Mouse (Mus musculus) CH12.LX (cell line): ENCODE data around the gene Olfr49. TPM values are rescaled to one million over a fixed set of nuclear protein-coding genes. Genes with fewer than 3 reads are reported as not detected.
A peak's percentile ranks its signal among the peaks of the same experiment; 100 is the strongest.
"Not testable (repeated sequence)": the region's sequence is repeated elsewhere in the genome, so short reads cannot be mapped to it uniquely, and the experiment has no call there.

ENCODE experiments used
- DNase-seq: peaks from one replicate; pipeline ENCODE4 v3.0.0-alpha.2; 2013; ENCODE audit errors: extremely low read depth
- H3K27ac ChIP-seq: 2 replicates; pipeline ENCODE4 v1.5.1; 2012; ENCODE audit warnings: low read depth, mild to moderate bottlenecking, control low read depth, moderate library complexity; ENCODE audit not compliant: insufficient read depth
- H3K27me3 ChIP-seq: replicated peaks from 2 replicates; pipeline ENCODE3; 2012; ENCODE audit warnings: inconsistent platforms
- H3K36me3 ChIP-seq, 2 experiments: replicated peaks in 1 of 2; 2 replicates each; pipeline versions ENCODE3 to v1.6.1; 2012; ENCODE audit warnings: inconsistent platforms in 1 of 2, low read length in 1 of 2, mild to moderate bottlenecking in 1 of 2, mixed read lengths in 1 of 2, moderate library complexity in 1 of 2; ENCODE audit not compliant: control insufficient read depth in 1 of 2, insufficient read depth in 1 of 2
- H3K4me1 ChIP-seq, 2 experiments: 2 replicates each; pipeline ENCODE4 v1.6.1; 2012; ENCODE audit warnings: inconsistent platforms in 1 of 2, moderate library complexity in 1 of 2; ENCODE audit not compliant: insufficient read depth in 2 of 2, control insufficient read depth in 1 of 2
- H3K4me2 ChIP-seq: 2 replicates; pipeline ENCODE4 v1.6.1; 2012; ENCODE audit warnings: low read depth, mild to moderate bottlenecking, control low read depth; ENCODE audit not compliant: poor library complexity, insufficient read depth, severe bottlenecking
- H3K4me3 ChIP-seq, 3 experiments: fragments of 150-350 bp in 1 of 3; sonication (generic) in 1 of 3; replicated peaks in 1 of 3; 2 replicates each; pipeline versions ENCODE3 to v1.5.1; 2011 to 2012; ENCODE audit warnings: low read depth in 2 of 3, low read length in 2 of 3, mild to moderate bottlenecking in 2 of 3, moderate library complexity in 2 of 3, control low read depth in 1 of 3, improper control_type of control experiment in 1 of 3, inconsistent platforms in 1 of 3, mixed read lengths in 1 of 3; ENCODE audit not compliant: poor library complexity in 1 of 3
- H3K79me2 ChIP-seq: replicated peaks from 2 replicates; pipeline ENCODE4 v1.6.1; 2012; ENCODE audit warnings: mild to moderate bottlenecking, moderate library complexity; ENCODE audit not compliant: control insufficient read depth, poor library complexity, insufficient read depth, severe bottlenecking; ENCODE audit errors: extremely low read depth
- H3K9ac ChIP-seq: 2 replicates; pipeline ENCODE4 v1.6.1; 2012; ENCODE audit warnings: low read depth, mild to moderate bottlenecking, control low read depth, moderate library complexity; ENCODE audit not compliant: insufficient read depth
- H3K9me3 ChIP-seq: replicated peaks from 2 replicates; pipeline ENCODE3; 2012; ENCODE audit warnings: low read length, inconsistent platforms, mixed read lengths
- CHD1 ChIP-seq: IDR thresholded peaks from 2 replicates; pipeline ENCODE4 v1.6.1; 2012; ENCODE audit warnings: low read depth, low read length, improper control_type of control experiment, inconsistent platforms
- CHD2 ChIP-seq: IDR thresholded peaks from 2 replicates; pipeline ENCODE4 v1.6.1; 2011; ENCODE audit warnings: low read length, improper control_type of control experiment
- EP300 ChIP-seq: IDR thresholded peaks from 2 replicates; pipeline ENCODE4 v1.6.1; 2011; ENCODE audit warnings: low read length, improper control_type of control experiment
- ETS1 ChIP-seq: conservative IDR thresholded peaks from 2 replicates; pipeline ENCODE4 v1.6.1; 2012; ENCODE audit warnings: low read depth, mild to moderate bottlenecking, inconsistent platforms, low read length, improper control_type of control experiment, moderate library complexity
- GABPA ChIP-seq: IDR thresholded peaks from 2 replicates; pipeline ENCODE4 v1.6.1; 2012; ENCODE audit warnings: low read depth, low read length, improper control_type of control experiment, inconsistent platforms; ENCODE audit not compliant: insufficient replicate concordance
- HCFC1 ChIP-seq: IDR thresholded peaks from 2 replicates; pipeline ENCODE4 v1.6.1; 2012; ENCODE audit warnings: low read depth, mild to moderate bottlenecking, inconsistent platforms, low read length, improper control_type of control experiment
- IRF4 ChIP-seq: IDR thresholded peaks from 2 replicates; pipeline ENCODE4 v1.6.1; 2014; ENCODE audit warnings: low read depth, mild to moderate bottlenecking, inconsistent platforms, low read length, improper control_type of control experiment
- JUN ChIP-seq: IDR thresholded peaks from 2 replicates; pipeline ENCODE4 v1.6.1; 2011; ENCODE audit warnings: low read depth, mild to moderate bottlenecking, low read length, improper control_type of control experiment, moderate library complexity; ENCODE audit not compliant: insufficient read depth
- JUND ChIP-seq: conservative IDR thresholded peaks from 2 replicates; pipeline ENCODE4 v1.6.1; 2011; ENCODE audit warnings: low read depth, low read length, improper control_type of control experiment
- MAX ChIP-seq: IDR thresholded peaks from 2 replicates; pipeline ENCODE4 v1.6.1; 2011; ENCODE audit warnings: low read length, improper control_type of control experiment
- MAZ ChIP-seq: IDR thresholded peaks from 2 replicates; pipeline ENCODE4 v1.6.1; 2012; ENCODE audit warnings: low read depth, mild to moderate bottlenecking, inconsistent platforms, low read length, improper control_type of control experiment, moderate library complexity
- MEF2A ChIP-seq: IDR thresholded peaks from 2 replicates; pipeline ENCODE4 v1.6.1; 2014; ENCODE audit warnings: low read depth, mild to moderate bottlenecking, inconsistent platforms, low read length, improper control_type of control experiment, borderline replicate concordance
- MXI1 ChIP-seq: IDR thresholded peaks from 2 replicates; pipeline ENCODE4 v1.6.1; 2011; ENCODE audit warnings: mild to moderate bottlenecking, low read depth, low read length, improper control_type of control experiment
- MYC ChIP-seq: IDR thresholded peaks from 2 replicates; pipeline ENCODE4 v1.6.1; 2011; ENCODE audit warnings: low read depth, mild to moderate bottlenecking, improper control_type of control experiment, low read length
- POLR2A ChIP-seq: IDR thresholded peaks from 2 replicates; pipeline ENCODE4 v1.6.1; 2011; ENCODE audit warnings: low read depth, mild to moderate bottlenecking, improper control_type of control experiment, low read length
- SIN3A ChIP-seq: IDR thresholded peaks from 2 replicates; pipeline ENCODE4 v1.6.1; 2012; ENCODE audit warnings: low read length, improper control_type of control experiment, inconsistent platforms
- TCF12 ChIP-seq: IDR thresholded peaks from 2 replicates; pipeline ENCODE4 v1.6.1; 2014; ENCODE audit warnings: low read depth, mild to moderate bottlenecking, inconsistent platforms, low read length, improper control_type of control experiment
- UBTF ChIP-seq: IDR thresholded peaks from 2 replicates; pipeline ENCODE4 v1.6.1; 2012; ENCODE audit warnings: low read depth, mild to moderate bottlenecking, inconsistent platforms, low read length, improper control_type of control experiment, moderate library complexity
- USF1 ChIP-seq: IDR thresholded peaks from 2 replicates; pipeline ENCODE4 v1.6.1; 2014; ENCODE audit warnings: low read depth, mild to moderate bottlenecking, inconsistent platforms, low read length, improper control_type of control experiment
- ZC3H11A ChIP-seq: IDR thresholded peaks from 2 replicates; pipeline ENCODE4 v1.6.1; 2012; ENCODE audit warnings: low read depth, mild to moderate bottlenecking, inconsistent platforms, low read length, improper control_type of control experiment
- ZKSCAN1 ChIP-seq: IDR thresholded peaks from 2 replicates; pipeline ENCODE4 v1.6.1; 2012; ENCODE audit warnings: low read depth, inconsistent platforms, low read length, improper control_type of control experiment, borderline replicate concordance
- ZNF384 ChIP-seq: IDR thresholded peaks from 2 replicates; pipeline ENCODE4 v1.6.1; 2012; ENCODE audit warnings: low read depth, low read length, improper control_type of control experiment, inconsistent platforms
- dilution Hi-C: fragments of 300-500 bp; cut with MboI; formaldehyde crosslinking; loops from 2 replicates; pipeline ENCODE4 v1.14.3; 2020; ENCODE audit warnings: low sequenced_read_pairs; ENCODE audit not compliant: extremely low pct_unique_long_range_greater_than_20kb, extremely low pct_ligation_motif_present
- in situ Hi-C: fragments of 300-500 bp; cut with MboI; formaldehyde crosslinking; loops from 3 replicates; pipeline ENCODE4 v1.14.3; 2019; ENCODE audit warnings: low sequenced_read_pairs, low pct_ligation_motif_present, low pct_unique_long_range_greater_than_20kb, mixed read lengths
- polyA plus RNA-seq: library from polyadenylated mRNA; unstranded; fragments of >175 nt; gene quantifications from 2 replicates; pipeline ENCODE4 v1.2.1, GENCODE M21; 2012; ENCODE audit warnings: low read depth; ENCODE audit not compliant: insufficient read length
- total RNA-seq, 2 experiments: library from RNA; depleted of rRNA; stranded (reverse); fragments of 300-350 nt in 1 of 2; fragments of >200 nt in 1 of 2; gene quantifications; 2 replicates each; pipeline ENCODE4 v1.2.3; 2012 to 2014

Olfr49 gene
- total and polyA plus RNA-seq, 3 experiments = 0.07 TPM; not detected in 2

- H3K4me2 ChIP-seq = peak overlapping the region; percentile 68
- dilution Hi-C loops (no loop called here), in situ Hi-C loops (loop anchor here (5.0 to 10.0 kb wide), 2 partner anchors 204 to 417 kb away; partner anchors contain the start of gene Mmp14)
- peaks cover 25 to 83% of the 10 kb centered on the region in 2 experiments for H3K4me1 ChIP-seq
- no peaks in the 10 kb centered on the region for H3K9me3 ChIP-seq
- peak overlapping the region; percentile 86 for H3K27ac ChIP-seq
- H3K27me3 ChIP-seq = no peaks in the 10 kb centered on the region
- no peaks in the 10 kb centered on the region for H3K79me2 ChIP-seq
- peak overlapping the region in 2 of 3 experiments; percentile 28 to 53 for H3K4me3 ChIP-seq
- H3K36me3 ChIP-seq = peaks cover 12 to 16% of the 10 kb centered on the region in 2 experiments
- peak; percentile 65 for DNase-seq
- peak; percentile 49; the same call in 1 of the 2 replicates for TF ChIP-seq MEF2A
- no peak for TF ChIP-seq ZC3H11A
- TF ChIP-seq MAX = peak; percentile 40; the same call in 1 of the 2 replicates
- TF ChIP-seq UBTF = no peak
- TF ChIP-seq IRF4 = peak; percentile 58
- TF ChIP-seq ETS1 = peak; percentile 50; the same call in 1 of the 2 replicates
- H3K9ac ChIP-seq = peak overlapping the region; percentile 18
Observed at GRCm38 (mm10) chr14:54230638-54231150, 54.0 kb downstream of the Olfr49 start.

GRCm38 (mm10) chr14:54229849-54230248 lies 54.9 kb downstream of the Olfr49 start:
- DNase-seq, H3K36me3 ChIP-seq, H3K4me2 ChIP-seq, H3K4me3 ChIP-seq, H3K9ac ChIP-seq, dilution Hi-C loops, H3K79me2 ChIP-seq, H3K27me3 ChIP-seq, H3K9me3 ChIP-seq: not testable (repeated sequence)
- Histone ChIP-seq H3K4me1 (peaks cover 26 to 91% of the 10 kb centered on the region in 2 experiments), H3K27ac (peak overlapping the region; percentile 86)
- peak; percentile 72 for TF ChIP-seq ZNF384
- in situ Hi-C loops = loop anchor here (5.0 to 10.0 kb wide), 3 partner anchors 163 to 417 kb away; partner anchors contain the start of gene Mmp14

- Histone ChIP-seq H3K79me2 (no peaks in the 10 kb centered on the region), H3K27ac (peak overlapping the region; percentile 85), H3K9ac (peak overlapping the region; percentile 16), H3K4me2 (peak overlapping the region; percentile 85), H3K4me1 (peaks cover 28 to 92% of the 10 kb centered on the region in 2 experiments), H3K4me3 (peak overlapping the region in 1 of 3 experiments; percentile 23), H3K9me3 (no peaks in the 10 kb centered on the region), H3K36me3 (peaks cover 0 to under 1% of the 10 kb centered on the region in 2 experiments), H3K27me3 (no peaks in the 10 kb centered on the region)
- peak; percentile 27 for DNase-seq
- in situ Hi-C loops = loop anchor here (5.0 kb wide), 1 partner anchor 162 kb away; no protein-coding TSS in a partner anchor
- dilution Hi-C loops = no loop called here
- TF ChIP-seq JUN (no peak), EP300 (no peak), MXI1 (peak; percentile 38; the same call in 1 of the 2 replicates), UBTF (no peak), TCF12 (peak; percentile 52; the same call in 1 of the 2 replicates), HCFC1 (no peak), SIN3A (peak; percentile 70), ETS1 (peak; percentile 39; the same call in 1 of the 2 replicates), JUND (no peak), USF1 (no peak), CHD1 (no peak; the same call in 1 of the 2 replicates), ZNF384 (no peak), MYC (no peak), GABPA (no peak), ZKSCAN1 (no peak), POLR2A (no peak), MAZ (no peak), CHD2 (no peak)
Observed at GRCm38 (mm10) chr14:54228933-54229713, 55.6 kb downstream of the Olfr49 start.
